Mouse (Mus musculus) neural tube, embryonic 13.5 days (tissue): ENCODE data around the gene Pan2. TPM values are rescaled to one million over a fixed set of nuclear protein-coding genes. Genes with fewer than 3 reads are reported as not detected.
"Not testable (repeated sequence)": the region's sequence is repeated elsewhere in the genome, so short reads cannot be mapped to it uniquely, and the experiment has no call there.

ENCODE experiments used
- ATAC-seq: fragments of 200-750 bp; cut with Nextera tagmentation; 2 replicates; pipeline ENCODE4 v1.8.0; 2017; ENCODE audit warnings: low read depth, mild to moderate bottlenecking, moderate TSS enrichment, moderate library complexity
- H3K27ac ChIP-seq: fragments of 300-500 bp; sonication (generic); replicated peaks from 2 replicates; pipeline ENCODE4 v1.5.1; 2015; ENCODE audit warnings: moderate library complexity, mild to moderate bottlenecking, inconsistent platforms
- H3K27me3 ChIP-seq: fragments of 300-500 bp; sonication (generic); 2 replicates; pipeline ENCODE4 v1.6.1; 2015; ENCODE audit warnings: mild to moderate bottlenecking, inconsistent platforms
- H3K36me3 ChIP-seq: fragments of 300-500 bp; sonication (generic); 2 replicates; pipeline ENCODE4 v1.6.1; 2015; ENCODE audit warnings: mild to moderate bottlenecking, inconsistent platforms
- H3K4me1 ChIP-seq: fragments of 300-500 bp; sonication (generic); replicated peaks from 2 replicates; pipeline ENCODE4 v1.6.1; 2015; ENCODE audit warnings: inconsistent platforms
- H3K4me2 ChIP-seq: fragments of 300-500 bp; sonication (generic); 2 replicates; pipeline ENCODE4 v1.6.1; 2015; ENCODE audit warnings: inconsistent platforms, mild to moderate bottlenecking, moderate library complexity
- H3K4me3 ChIP-seq: fragments of 300-500 bp; sonication (generic); 2 replicates; pipeline ENCODE4 v1.5.1; 2015; ENCODE audit warnings: mild to moderate bottlenecking, inconsistent platforms
- H3K9ac ChIP-seq: fragments of 300-500 bp; sonication (generic); 2 replicates; pipeline ENCODE4 v1.6.1; 2015; ENCODE audit warnings: moderate library complexity, mild to moderate bottlenecking, inconsistent platforms
- H3K9me3 ChIP-seq: fragments of 300-500 bp; sonication (generic); 2 replicates; pipeline ENCODE4 v1.6.1; 2016; ENCODE audit warnings: inconsistent platforms
- WGBS: fragments of 180-500 bp; shearing (Covaris S2); methylation state at CpG from one replicate; pipeline ENCODE4 v1.1.7; 2015; 5-methylcytosine and 5-hydroxymethylcytosine counted together
- polyA plus RNA-seq: library from polyadenylated mRNA; unstranded; fragments of >200 nt; fragmentation: Nextera tagmentation; extraction: Ambion mirVana; gene quantifications from 2 replicates; pipeline ENCODE4 v1.2.1, GENCODE M21; 2015

Pan2 gene
- polyA plus RNA-seq, 1 experiment from 2014 or later, result 22.2 TPM

DNA sequence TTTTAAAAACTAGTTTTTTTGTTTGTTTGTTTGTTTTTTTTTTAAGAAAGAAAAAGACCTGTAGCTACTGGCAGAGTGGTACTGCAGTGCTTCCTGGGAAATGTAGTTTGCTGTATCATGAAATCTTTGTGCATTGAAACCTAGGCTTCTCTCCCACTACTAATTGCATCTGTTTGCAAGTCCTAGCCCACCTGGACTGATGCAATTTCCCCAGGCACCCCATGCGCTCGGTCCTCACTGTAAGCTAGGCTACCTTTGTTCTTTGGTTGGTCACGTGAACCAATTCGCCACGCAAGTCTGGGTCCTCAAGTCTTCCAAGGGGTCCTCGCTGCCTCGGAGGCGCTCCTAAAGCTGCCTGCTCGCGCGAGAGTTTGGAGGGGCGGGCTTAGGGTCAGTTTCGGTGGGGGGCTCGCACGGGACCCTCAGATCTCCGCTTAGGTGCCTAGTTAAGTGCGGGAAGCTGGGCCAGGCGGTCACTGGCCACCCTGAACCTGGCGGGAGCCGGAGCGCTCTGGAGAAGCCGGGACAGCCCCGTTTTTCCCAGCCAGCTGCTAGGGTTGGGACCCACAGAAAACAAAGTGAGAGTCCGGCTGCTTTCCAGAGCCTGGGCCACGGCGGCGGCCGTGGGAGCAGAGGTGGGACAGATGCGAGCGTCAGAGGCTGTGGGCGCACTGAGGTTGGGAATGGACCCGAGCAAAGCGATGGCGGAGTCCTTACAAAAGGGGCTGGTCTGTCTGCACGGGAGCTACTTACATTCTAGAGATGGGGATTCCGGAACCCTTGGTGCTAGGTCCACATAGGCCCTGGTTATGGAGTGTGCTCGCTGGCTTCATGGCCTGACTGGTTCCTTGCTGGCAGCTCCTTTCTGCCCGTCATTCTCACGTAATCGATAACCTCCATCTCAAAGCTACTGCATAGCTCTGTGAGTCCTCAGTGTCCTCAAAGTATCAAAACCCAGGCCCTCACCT is 19.3 kb downstream of the Pan2 start, which contains the start of gene Cnpy2:
Gene Cnpy2, plus strand, starts transcription at position 319 of the 968 bp plus-strand sequence.
- Histone ChIP-seq H3K36me3 (peaks cover 61% of the 10 kb centered on the region), H3K4me3 (peak within 1 kb of the TSS; percentile 66), H3K27ac (peak within 1 kb of the TSS; percentile 93), H3K27me3 (no peaks in the 10 kb centered on the region), H3K9ac (peak within 1 kb of the TSS; percentile 95), H3K4me1 (peaks cover 20% of the 10 kb centered on the region), H3K4me2 (peak within 1 kb of the TSS; percentile 87), H3K9me3 (no peaks in the 10 kb centered on the region)
- ATAC-seq, result peak; percentile 97
- WGBS, result under 1% methylated on average over 40 of the region's 40 CpGs

- H3K9ac ChIP-seq, result peak overlapping the region; percentile 95
- 79% methylated on average over 8 of the region's 8 CpGs for WGBS
- H3K36me3 ChIP-seq, result peaks cover 60% of the 10 kb centered on the region
- no peak for ATAC-seq
- H3K27ac ChIP-seq, result peak overlapping the region; percentile 93
- no peaks in the 10 kb centered on the region for H3K27me3 ChIP-seq
- H3K4me2 ChIP-seq, result peak overlapping the region; percentile 87
- peak overlapping the region; percentile 66 for H3K4me3 ChIP-seq
- H3K4me1 ChIP-seq, result peaks cover 20% of the 10 kb centered on the region
- no peaks in the 10 kb centered on the region for H3K9me3 ChIP-seq
These were observed 20.4 kb downstream of the Pan2 start for GRCm38 (mm10) chr10:128323516-128323915.

- no peak overlapping the region for H3K4me3 ChIP-seq
- no peak for ATAC-seq
These were observed 23.7 kb downstream of the Pan2 start for GRCm38 (mm10) chr10:128326825-128327224.

GRCm38 (mm10) chr10:128327610-128328009 is 24.5 kb downstream of the Pan2 start:
- Histone ChIP-seq H3K36me3 (peaks cover 43% of the 10 kb centered on the region), H3K9me3 (no peaks in the 10 kb centered on the region), H3K4me3 (no peak overlapping the region), H3K27ac (no peak overlapping the region), H3K27me3 (no peaks in the 10 kb centered on the region), H3K4me2 (no peak overlapping the region), H3K9ac (no peak overlapping the region), H3K4me1 (peaks cover 16% of the 10 kb centered on the region)
- no peak for ATAC-seq
- 85% methylated on average over 10 of the region's 10 CpGs for WGBS

More at GRCm38 (mm10) chr10:128326825-128327224, 23.7 kb downstream of the Pan2 start:
- Histone ChIP-seq H3K36me3 (peaks cover 43% of the 10 kb centered on the region), H3K27me3 (no peaks in the 10 kb centered on the region), H3K9me3 (no peaks in the 10 kb centered on the region), H3K4me1 (peaks cover 16% of the 10 kb centered on the region), H3K4me2 (no peak overlapping the region), H3K9ac (no peak overlapping the region), H3K27ac (no peak overlapping the region)
- WGBS, result 93% methylated on average over 8 of the region's 8 CpGs

DNA sequence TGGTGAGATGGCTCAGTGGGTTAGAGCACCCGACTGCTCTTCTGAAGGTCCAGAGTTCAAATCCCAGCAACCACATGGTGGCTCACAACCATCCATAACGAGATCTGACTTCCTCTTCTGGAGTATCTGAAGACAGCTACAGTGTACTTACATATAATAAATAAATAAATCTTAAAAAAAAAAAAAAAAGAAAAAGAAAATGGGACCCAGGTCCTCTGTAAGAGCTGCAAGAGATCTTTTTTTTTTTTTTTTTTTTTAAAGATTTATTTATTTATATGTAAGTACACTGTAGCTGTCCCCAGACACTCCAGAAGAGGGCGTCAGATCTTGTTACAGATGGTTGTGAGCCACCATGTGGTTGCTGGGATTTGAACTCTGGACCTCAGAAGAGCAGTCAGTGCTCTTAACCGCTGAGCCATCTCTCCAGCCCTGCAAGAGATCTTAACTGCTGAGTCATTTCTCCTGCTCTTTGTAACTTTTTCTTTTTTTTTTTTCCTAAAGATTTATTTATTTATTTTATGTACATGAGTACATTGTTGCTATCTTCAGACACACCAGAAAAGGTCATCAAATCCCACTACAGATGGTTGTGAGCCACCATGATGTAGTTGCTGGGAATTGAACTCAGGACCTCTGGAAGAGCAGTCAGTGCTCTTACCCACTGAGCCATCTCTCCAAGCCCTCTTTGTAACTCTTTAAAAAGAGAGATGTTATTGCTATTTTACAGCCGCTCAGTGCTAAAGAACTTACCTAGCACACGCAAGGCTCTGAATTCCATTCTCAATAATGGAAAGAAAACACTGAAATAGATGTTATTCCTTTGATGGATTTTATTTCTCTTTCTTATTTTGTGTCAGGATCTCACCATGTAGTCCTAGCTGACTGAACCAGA is 29.5 kb downstream of the Pan2 start:
- not testable (repeated sequence) for H3K4me2 ChIP-seq, H3K27me3 ChIP-seq
- 78% methylated on average over 6 of the region's 6 CpGs for WGBS

DNA sequence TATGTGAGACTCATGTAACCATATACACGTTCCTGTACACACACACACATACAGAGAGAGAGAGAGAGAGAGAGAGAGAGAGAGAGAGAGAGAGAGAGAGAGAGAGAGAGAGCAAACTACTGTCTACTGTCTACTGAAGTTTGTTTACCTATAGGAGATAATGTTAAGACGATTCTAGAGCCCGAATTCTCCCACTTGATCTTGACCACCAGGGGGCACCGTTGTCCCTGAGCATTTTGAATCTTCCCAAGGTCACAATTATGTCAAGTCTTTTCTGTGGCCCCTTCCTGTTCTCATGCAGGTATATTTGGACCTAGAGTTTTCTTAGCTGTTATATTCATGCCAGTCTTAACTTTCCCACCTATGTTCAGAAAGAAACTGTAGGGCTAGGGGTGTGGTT is 32.4 kb downstream of the Pan2 start:
- Histone ChIP-seq H3K27ac (no peak overlapping the region), H3K27me3 (no peaks in the 10 kb centered on the region), H3K4me3 (no peak overlapping the region), H3K9me3 (no peaks in the 10 kb centered on the region), H3K4me1 (peaks cover 30% of the 10 kb centered on the region), H3K36me3 (peaks cover 6% of the 10 kb centered on the region; the same call in 1 of the 2 replicates), H3K9ac (no peak overlapping the region), H3K4me2 (no peak overlapping the region)
- ATAC-seq, result no peak
- WGBS, result 4% methylated on average over 4 of the region's 4 CpGs

More for the DNA sequence above, 29.5 kb downstream of the Pan2 start:
- not testable (repeated sequence) for H3K9me3 ChIP-seq, H3K27ac ChIP-seq, H3K4me3 ChIP-seq, H3K9ac ChIP-seq, ATAC-seq, H3K4me1 ChIP-seq
- H3K36me3 ChIP-seq, result peaks cover 17% of the 10 kb centered on the region

DNA sequence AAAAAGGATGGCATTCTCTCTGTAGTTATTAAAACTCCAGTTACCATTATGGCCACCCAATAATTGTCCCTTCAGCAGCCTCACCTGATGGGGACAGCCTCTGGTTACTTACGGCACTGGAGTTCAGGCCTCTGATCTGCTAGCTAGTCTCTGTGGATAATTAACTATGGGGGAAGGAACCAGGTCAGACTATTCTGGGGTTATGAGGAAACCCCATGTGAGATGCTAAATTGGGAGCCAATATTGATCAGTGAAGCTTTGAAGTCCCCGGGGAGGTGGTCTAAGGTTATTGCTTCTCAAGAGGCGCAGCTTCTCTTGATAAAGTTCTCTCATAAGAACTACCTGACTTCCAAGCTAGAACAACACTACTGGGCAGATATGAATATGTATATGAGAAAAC is 33.1 kb downstream of the Pan2 start:
- ATAC-seq, result no peak
- H3K9ac ChIP-seq, result no peak overlapping the region
- H3K4me1 ChIP-seq, result peaks cover 32% of the 10 kb centered on the region
- H3K27ac ChIP-seq, result no peak overlapping the region
- 97% methylated on average over 3 of the region's 3 CpGs for WGBS
- H3K27me3 ChIP-seq, result no peaks in the 10 kb centered on the region
- no peak overlapping the region for H3K4me3 ChIP-seq
- H3K9me3 ChIP-seq, result no peaks in the 10 kb centered on the region
- H3K4me2 ChIP-seq, result no peak overlapping the region
- peaks cover 6% of the 10 kb centered on the region; the same call in 1 of the 2 replicates for H3K36me3 ChIP-seq

- Histone ChIP-seq H3K4me1 (peaks cover 32% of the 10 kb centered on the region), H3K9me3 (no peaks in the 10 kb centered on the region), H3K9ac (no peak overlapping the region), H3K4me2 (peak overlapping the region; percentile 59), H3K4me3 (peak overlapping the region; percentile 78; the same call in 1 of the 2 replicates), H3K27me3 (no peaks in the 10 kb centered on the region), H3K27ac (0 out of 2 replicates have a peak overlapping the region, but pooled peaks have one; percentile 39), H3K36me3 (peaks cover 6% of the 10 kb centered on the region; the same call in 1 of the 2 replicates)
- ATAC-seq, result no peak
- 90% methylated on average over 3 of the region's 3 CpGs for WGBS
These were observed 33.5 kb downstream of the Pan2 start for GRCm38 (mm10) chr10:128336597-128336996.

- Histone ChIP-seq H3K4me2 (peak within 1 kb of the TSS; percentile 96), H3K36me3 (peaks cover 6% of the 10 kb centered on the region; the same call in 1 of the 2 replicates), H3K27me3 (no peaks in the 10 kb centered on the region), H3K4me1 (peaks cover 32% of the 10 kb centered on the region), H3K9ac (peak within 1 kb of the TSS; percentile 92), H3K9me3 (no peaks in the 10 kb centered on the region), H3K27ac (peak within 1 kb of the TSS; percentile 94), H3K4me3 (peak within 1 kb of the TSS; percentile 78)
- peak; percentile 98 for ATAC-seq
- WGBS, result under 1% methylated on average over 61 of the region's 61 CpGs
These were observed 34.4 kb downstream of the Pan2 start, which contains the start of gene Cs for GRCm38 (mm10) chr10:128337306-128338181. Gene Cs, plus strand, starts transcription at chr10:128337734.

GRCm38 (mm10) chr10:128338415-128338814 is 35.3 kb downstream of the Pan2 start:
- 23% methylated on average over 5 of the region's 5 CpGs for whole genome bisulfite sequencing
- H3K4me3 ChIP-seq, result peak overlapping the region; percentile 78
- H3K27ac ChIP-seq, result peak overlapping the region; percentile 94

GRCm38 (mm10) chr10:128338948-128339347 is 35.8 kb downstream of the Pan2 start:
- peaks cover 6% of the 10 kb centered on the region; the same call in 1 of the 2 replicates for H3K36me3 ChIP-seq
- no peak overlapping the region for H3K27ac ChIP-seq
- peak overlapping the region; percentile 96 for H3K4me2 ChIP-seq
- no peak for ATAC-seq
- H3K9me3 ChIP-seq, result no peaks in the 10 kb centered on the region
- peak overlapping the region; percentile 92 for H3K9ac ChIP-seq
- peaks cover 40% of the 10 kb centered on the region for H3K4me1 ChIP-seq
- H3K27me3 ChIP-seq, result no peaks in the 10 kb centered on the region
- H3K4me3 ChIP-seq, result peak overlapping the region; percentile 78
- 78% methylated on average over 2 of the region's 2 CpGs for WGBS

More at GRCm38 (mm10) chr10:128338415-128338814, 35.3 kb downstream of the Pan2 start:
- Histone ChIP-seq H3K9me3 (no peaks in the 10 kb centered on the region), H3K4me2 (peak overlapping the region; percentile 96), H3K27me3 (no peaks in the 10 kb centered on the region), H3K36me3 (peaks cover 6% of the 10 kb centered on the region; the same call in 1 of the 2 replicates), H3K9ac (peak overlapping the region; percentile 92), H3K4me1 (peaks cover 35% of the 10 kb centered on the region)
- ATAC-seq, result 0 out of 2 replicates have a peak, but pooled peaks have one; percentile 0
